Mouse (Mus musculus) skeletal muscle tissue, adult 2 months (tissue): ENCODE results near the gene 1810030O07Rik.
A peak's percentile ranks its signal among the peaks of the same experiment; 100 is the strongest.
"Not testable (repeated sequence)": the region's sequence is repeated elsewhere in the genome, so short reads cannot be mapped to it uniquely, and the experiment has no call there.

Source experiments
- DNase-seq: peaks from one replicate; pipeline ENCODE4 v3.0.0-alpha.2; 2012; ENCODE audit warnings: low read depth, low spot score

Gene 1810030O07Rik

DNA sequence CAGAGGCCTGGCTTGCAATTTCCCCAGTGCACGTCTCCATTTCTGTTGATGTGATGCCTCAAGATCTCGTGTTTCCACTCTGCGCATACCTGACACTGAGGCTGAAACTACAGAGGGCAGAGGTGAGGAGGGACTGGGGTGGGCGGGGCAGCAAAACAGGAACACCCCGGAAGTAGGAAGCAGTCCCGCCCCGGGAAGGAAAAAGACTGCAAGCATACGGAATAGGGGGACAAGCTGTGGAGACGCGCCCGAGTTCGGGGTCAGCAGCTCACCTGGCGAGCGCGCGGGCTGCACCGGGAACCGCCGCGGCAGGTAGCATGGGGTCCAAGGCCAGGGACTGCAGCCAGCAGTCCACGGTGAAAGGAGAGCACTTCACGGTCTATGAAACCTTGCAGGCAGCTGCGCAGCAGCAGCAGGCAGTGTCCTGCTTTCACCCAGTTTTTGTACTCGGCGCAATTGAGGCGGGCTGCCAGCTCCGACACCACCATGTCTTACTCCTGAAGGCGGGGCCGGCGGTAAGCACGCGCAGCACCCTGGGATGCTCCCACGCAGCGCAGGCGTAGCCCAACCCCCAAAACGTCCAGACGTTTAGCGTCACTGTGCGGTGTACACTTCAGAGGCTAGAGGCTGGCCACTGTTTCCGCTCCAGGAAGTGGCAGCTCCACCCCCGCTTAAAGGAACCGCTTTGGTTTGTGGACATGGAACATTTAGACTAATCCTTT lies at the start of gene 1810030O07Rik:
Gene 1810030O07Rik, minus strand, starts transcription at position 615 of the 722 bp plus-strand sequence.
- DNase-seq, result peak; percentile 85

DNA sequence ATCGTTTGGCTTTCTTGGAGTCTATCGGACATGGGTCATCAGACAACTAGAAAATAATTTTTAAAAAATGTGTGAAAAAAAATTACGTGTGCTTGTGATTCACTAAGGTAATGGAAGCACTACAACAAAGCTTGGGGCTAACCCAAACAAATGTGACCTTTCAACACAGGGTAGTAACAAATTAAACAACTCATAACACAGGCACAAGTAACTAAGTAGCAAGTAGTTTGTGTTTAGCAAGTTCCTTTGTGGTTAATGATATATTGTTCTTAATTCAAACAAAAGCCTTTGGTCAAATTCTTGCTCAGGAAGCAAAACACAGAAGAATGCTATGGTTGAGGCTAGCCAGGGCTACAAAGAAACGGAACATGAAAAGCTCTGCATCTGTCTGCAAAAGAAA lies 42.6 kb upstream of the 1810030O07Rik start:
- DNase-seq, result no peak

GRCm38 (mm10) chrX:12713796-12714195 lies 40.3 kb upstream of the 1810030O07Rik start:
- no peak for DNase-seq

DNA sequence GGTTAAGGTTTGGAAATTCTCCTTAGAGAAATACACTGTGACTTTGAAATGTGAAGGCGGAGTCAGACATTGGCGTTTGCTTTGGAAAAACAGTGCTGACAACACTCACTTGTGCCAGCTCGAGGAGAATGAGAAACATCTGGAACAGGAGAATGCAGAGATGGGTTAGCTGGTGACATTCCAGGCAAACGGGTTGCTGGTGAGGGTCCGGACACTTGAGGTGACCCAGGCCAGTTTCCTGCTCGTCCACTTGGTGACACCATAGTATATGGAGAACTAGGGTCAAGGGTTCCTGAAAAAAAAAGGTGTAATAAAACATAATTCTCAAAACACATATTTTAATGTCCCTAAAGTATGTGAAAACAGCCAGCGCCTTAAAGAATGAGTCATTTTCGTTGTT lies 13.4 kb upstream of the 1810030O07Rik start:
- DNase-seq, result no peak

- DNase-seq, result peak; percentile 7
Measured at GRCm38 (mm10) chrX:12686071-12686470, 12.6 kb upstream of the 1810030O07Rik start.

DNA sequence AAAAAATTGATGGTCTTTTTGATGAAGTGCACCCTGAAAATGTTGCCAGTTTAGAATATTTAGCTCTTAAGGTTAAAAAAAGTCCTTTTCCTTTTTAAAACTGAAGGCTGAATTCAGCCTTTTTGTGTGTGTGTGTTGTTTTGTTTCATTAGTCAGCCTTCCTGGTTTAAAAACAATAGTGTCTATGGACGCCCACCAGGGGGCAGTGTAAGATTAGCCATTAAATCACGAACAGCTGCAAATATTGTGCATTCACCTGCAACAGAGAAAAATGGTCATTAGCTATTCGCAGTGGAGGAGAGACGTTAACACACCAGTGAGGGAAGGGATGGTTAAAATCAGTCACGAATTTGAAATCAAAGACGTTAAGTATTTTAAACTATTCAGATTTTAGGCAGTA lies 3.9 kb upstream of the 1810030O07Rik start:
- DNase-seq, result peak; percentile 28

DNA sequence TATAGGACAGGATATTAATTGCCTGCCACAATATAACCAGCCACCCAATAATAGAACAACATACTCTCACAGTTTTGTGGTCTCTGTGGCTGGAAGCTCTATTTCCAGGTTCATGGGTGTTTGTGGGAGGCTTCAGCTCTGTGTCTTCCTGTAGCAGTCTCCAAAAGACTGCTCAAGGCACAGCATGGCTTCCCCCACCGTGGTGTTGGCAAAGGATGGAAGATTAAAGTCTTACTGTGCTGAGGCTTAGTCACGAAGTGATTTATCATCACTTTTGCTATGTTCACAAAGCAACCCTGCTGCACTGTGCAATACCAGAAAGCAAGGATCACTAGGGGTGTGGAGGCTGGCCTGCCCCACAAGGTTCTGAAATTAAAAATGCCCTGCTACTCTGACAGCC lies 19.6 kb downstream of the 1810030O07Rik start:
- DNase-seq, result no peak

DNA sequence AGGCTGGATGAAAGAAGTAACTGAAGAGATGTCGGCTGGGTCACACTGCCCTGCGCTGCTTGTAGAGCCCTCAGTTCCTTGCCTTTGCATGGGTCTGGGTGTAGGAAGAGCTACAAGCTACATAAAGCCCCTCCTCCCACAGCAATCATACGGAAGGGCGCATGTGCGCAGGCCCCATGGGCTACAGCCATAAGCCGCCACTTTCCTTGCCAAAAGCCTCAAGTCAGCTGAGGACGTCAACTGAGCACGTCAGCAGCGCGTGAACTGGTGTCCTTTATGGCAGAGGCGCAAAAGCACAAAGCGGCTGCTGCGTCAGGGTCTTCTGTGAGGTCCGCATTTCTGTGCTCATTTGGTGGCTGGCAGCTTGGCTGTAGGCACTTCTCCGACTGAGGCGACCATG lies 21.6 kb downstream of the 1810030O07Rik start:
- no peak for DNase-seq

GRCm38 (mm10) chrX:12645531-12646304 lies 27.8 kb downstream of the 1810030O07Rik start:
- no peak for DNase-seq

GRCm38 (mm10) chrX:12644976-12645375 lies 28.5 kb downstream of the 1810030O07Rik start:
- no peak for DNase-seq

DNA sequence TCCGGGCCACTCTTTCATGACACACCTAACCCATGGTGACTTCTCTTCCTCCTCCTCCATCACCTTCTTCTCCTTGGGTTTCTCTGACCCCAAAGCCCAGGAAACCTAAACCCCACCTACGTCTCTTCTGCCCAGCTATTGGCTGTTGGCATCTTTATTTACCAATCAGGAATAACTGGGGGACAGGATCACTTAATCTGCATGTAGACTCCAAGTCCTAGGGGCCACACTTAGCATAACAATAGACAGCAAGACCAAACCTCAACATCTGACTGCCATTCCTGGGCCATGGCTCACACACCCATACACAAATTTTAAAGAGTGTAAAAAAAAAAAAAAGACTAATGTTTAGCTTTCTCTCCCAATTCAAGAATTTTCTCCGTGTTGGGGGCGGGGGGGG lies 48.3 kb downstream of the 1810030O07Rik start:
- no peak for DNase-seq

- DNase-seq, result not testable (repeated sequence)
Measured at GRCm38 (mm10) chrX:12612360-12612759, 61.1 kb downstream of the 1810030O07Rik start.

GRCm38 (mm10) chrX:12611211-12611610 lies 62.3 kb downstream of the 1810030O07Rik start:
- DNase-seq, result no peak

DNA sequence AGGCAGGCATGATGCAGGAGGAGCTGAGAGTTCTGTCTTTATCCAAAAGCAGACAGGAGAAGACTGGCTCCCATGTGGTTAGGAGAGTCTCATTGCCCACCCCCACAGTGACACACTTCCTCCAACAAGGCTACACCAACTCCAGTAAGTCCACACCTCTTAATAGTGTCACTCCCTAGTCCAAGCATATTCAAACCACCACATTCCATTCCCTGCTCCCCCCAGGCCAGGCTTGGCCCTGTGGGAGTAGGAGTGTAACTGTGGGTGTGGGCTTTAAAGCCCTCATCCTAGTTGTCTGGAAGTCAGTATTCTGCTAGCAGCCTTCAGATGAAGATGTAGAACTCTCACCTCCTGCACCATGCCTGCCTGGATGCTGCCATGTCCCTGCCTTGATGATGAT lies 62.9 kb downstream of the 1810030O07Rik start:
- DNase-seq, result not testable (repeated sequence)
